Mouse (Mus musculus) central nervous system, embryonic 14 days (tissue): ENCODE results near the gene H3f3b. TPM values are rescaled to one million over a fixed set of nuclear protein-coding genes. Genes with fewer than 3 reads are reported as not detected.

Experiments
- polyA plus RNA-seq: library from polyadenylated mRNA; depleted of rRNA; stranded (reverse); fragments of >200 nt; gene quantifications from 2 replicates; pipeline ENCODE4 v1.2.3, GENCODE M21; 2012; rRNA removed

Gene H3f3b
- polyA plus RNA-seq: 1,147 and 1,200 TPM in 2 replicates

GRCm38 (mm10) chr11:116027756-116028155, at the start of gene H3f3b:
Gene H3f3b (minus strand): TSS chr11:116027962.

GRCm38 (mm10) chr11:116030088-116030897, 2.5 kb upstream of the H3f3b start, which contains the start of gene Unk:
Gene Unk (plus strand): TSS chr11:116030322.

GRCm38 (mm10) chr11:116012262-116012947, 15.4 kb downstream of the H3f3b start, which contains the start of gene Galk1:
Gene Galk1 (minus strand): TSS chr11:116012719.

GRCm38 (mm10) chr11:115974309-115975082, 53.3 kb downstream of the H3f3b start, which contains the start of gene Itgb4:
Gene Itgb4 (plus strand): TSS chr11:115974709.

Other genes starting within 250 kb of the H3f3b start
- gene Caskin2, start 214.3 kb downstream of the H3f3b start, polyA plus RNA-seq: 20.5 and 22.6 TPM in 2 replicates
- gene Tsen54, start 213.2 kb downstream of the H3f3b start, polyA plus RNA-seq: 29.6 and 32.5 TPM in 2 replicates
- 2.4 and 3.4 TPM in 2 replicates for gene Llgl2, start 203.9 kb downstream of the H3f3b start, polyA plus RNA-seq
- 0.16 and 0.30 TPM in 2 replicates for gene Myo15b, start 169.6 kb downstream of the H3f3b start, polyA plus RNA-seq
- gene Smim5, start 128.0 kb downstream of the H3f3b start, polyA plus RNA-seq: 0.76 and 2.2 TPM in 2 replicates
- 0.05 and 0.10 TPM in 2 replicates for gene Smim6, start 115.9 kb downstream of the H3f3b start, polyA plus RNA-seq
- 64.1 and 68.2 TPM in 2 replicates for gene Sap30bp, start 94.7 kb downstream of the H3f3b start, polyA plus RNA-seq
- 31.3 TPM in 2 replicates for gene Recql5, start 94.5 kb downstream of the H3f3b start, polyA plus RNA-seq
- gene Itgb4, start 53.3 kb downstream of the H3f3b start, polyA plus RNA-seq: 0.79 and 2.7 TPM in 2 replicates
- gene Galk1, start 15.2 kb downstream of the H3f3b start, polyA plus RNA-seq: 39.2 and 49.6 TPM in 2 replicates
- 70.9 and 74.5 TPM in 2 replicates for gene Unk, start 2.4 kb upstream of the H3f3b start, polyA plus RNA-seq
- gene Unc13d, start 50.0 kb upstream of the H3f3b start, polyA plus RNA-seq: 1.0 and 1.2 TPM in 2 replicates
- gene Wbp2, start 59.0 kb upstream of the H3f3b start, polyA plus RNA-seq: 124 and 132 TPM in 2 replicates
- 4.3 and 7.9 TPM in 2 replicates for gene Trim47, start 99.2 kb upstream of the H3f3b start, polyA plus RNA-seq
- gene Trim65, start 103.2 kb upstream of the H3f3b start, polyA plus RNA-seq: 2.4 and 2.7 TPM in 2 replicates
- 49.6 and 52.6 TPM in 2 replicates for gene Mrpl38, start 110.9 kb upstream of the H3f3b start, polyA plus RNA-seq
- 133 and 144 TPM in 2 replicates for gene Fbf1, start 140.2 kb upstream of the H3f3b start, polyA plus RNA-seq
- gene Ten1, start 170.9 kb upstream of the H3f3b start, polyA plus RNA-seq: 52.9 and 56.6 TPM in 2 replicates
- gene Acox1, start 171.1 kb upstream of the H3f3b start, polyA plus RNA-seq: 61.4 and 65.4 TPM in 2 replicates
- 0.39 and 1.1 TPM in 2 replicates for gene Evpl, start 210.1 kb upstream of the H3f3b start, polyA plus RNA-seq
- 80.7 and 81.7 TPM in 2 replicates for gene Srp68, start 246.3 kb upstream of the H3f3b start, polyA plus RNA-seq